Mouse (Mus musculus): ENCODE data around the gene Pafah2.

GRCm38 (mm10) chr4:134460277-134460676, 64.2 kb downstream of the Pafah2 start:
- TF ChIP-seq CTCF (IDR thresholded peaks at IDR 0.05; ENCODE audit: low read depth) (no peak), EP300 (IDR thresholded peaks at IDR 0.05; ENCODE audit: low read depth) (no peak)

Measured in liver, embryonic 14.5 days (tissue).